Mouse (Mus musculus) T-cell, adult 66 days (primary cell): ENCODE measurements around the gene Mss51. TPM values are rescaled to one million over a fixed set of nuclear protein-coding genes. Genes with fewer than 3 reads are reported as not detected.

Experiments
- total RNA-seq, 2 experiments: library from RNA; stranded (reverse); gene quantifications; 3 replicates in 1 of 2; 4 replicates in 1 of 2; pipeline ENCODE4 v1.2.4; 2023

Gene Mss51
- 10 to 100 TPM; 11.8 to 16.4 TPM for total RNA-seq

DNA sequence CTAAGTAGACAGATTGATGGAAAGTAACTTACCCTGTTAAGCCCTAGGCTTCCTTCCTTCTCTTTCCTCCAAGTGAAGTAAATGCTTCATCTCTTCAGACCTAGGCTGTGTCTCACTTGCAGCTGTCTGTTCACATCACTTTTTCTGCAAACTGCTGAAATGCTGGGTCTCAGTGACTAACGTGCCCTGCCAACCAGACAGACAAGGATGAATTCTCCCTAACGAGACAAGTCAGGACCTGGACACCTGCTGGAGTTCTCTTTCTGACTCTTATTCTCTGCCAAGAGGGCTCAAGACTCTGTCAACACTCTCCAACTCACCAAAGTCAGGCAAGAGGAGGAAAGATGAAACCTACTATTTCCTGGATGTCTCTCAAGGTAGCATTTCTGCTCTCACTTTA, at the start of gene Mss51:
Gene Mss51, minus strand, starts transcription at position 299 of the 400 bp plus-strand sequence.

DNA sequence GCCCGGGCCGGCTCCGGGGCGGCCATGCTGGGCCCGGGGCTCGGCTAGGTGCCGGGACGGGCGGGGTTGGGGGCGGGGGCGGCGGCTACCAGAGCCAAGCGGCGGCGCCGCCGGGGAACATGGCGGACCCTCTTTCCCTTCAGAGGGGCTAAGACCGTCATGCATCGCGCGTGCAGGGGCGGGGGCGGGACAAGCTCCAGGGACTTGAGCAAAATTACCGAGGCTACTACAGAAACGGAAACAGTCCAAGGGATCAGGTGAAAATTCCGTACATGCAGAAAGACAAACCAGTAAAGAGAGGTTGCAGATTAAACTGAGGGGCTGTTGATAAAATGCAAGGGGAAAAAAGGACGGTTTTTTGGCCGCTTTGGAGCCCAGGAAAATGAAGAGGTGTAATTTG, 49.7 kb upstream of the Mss51 start, which contains the start of gene Ppp3cb:
Gene Ppp3cb, minus strand, starts transcription at position 159 of the 400 bp plus-strand sequence.

DNA sequence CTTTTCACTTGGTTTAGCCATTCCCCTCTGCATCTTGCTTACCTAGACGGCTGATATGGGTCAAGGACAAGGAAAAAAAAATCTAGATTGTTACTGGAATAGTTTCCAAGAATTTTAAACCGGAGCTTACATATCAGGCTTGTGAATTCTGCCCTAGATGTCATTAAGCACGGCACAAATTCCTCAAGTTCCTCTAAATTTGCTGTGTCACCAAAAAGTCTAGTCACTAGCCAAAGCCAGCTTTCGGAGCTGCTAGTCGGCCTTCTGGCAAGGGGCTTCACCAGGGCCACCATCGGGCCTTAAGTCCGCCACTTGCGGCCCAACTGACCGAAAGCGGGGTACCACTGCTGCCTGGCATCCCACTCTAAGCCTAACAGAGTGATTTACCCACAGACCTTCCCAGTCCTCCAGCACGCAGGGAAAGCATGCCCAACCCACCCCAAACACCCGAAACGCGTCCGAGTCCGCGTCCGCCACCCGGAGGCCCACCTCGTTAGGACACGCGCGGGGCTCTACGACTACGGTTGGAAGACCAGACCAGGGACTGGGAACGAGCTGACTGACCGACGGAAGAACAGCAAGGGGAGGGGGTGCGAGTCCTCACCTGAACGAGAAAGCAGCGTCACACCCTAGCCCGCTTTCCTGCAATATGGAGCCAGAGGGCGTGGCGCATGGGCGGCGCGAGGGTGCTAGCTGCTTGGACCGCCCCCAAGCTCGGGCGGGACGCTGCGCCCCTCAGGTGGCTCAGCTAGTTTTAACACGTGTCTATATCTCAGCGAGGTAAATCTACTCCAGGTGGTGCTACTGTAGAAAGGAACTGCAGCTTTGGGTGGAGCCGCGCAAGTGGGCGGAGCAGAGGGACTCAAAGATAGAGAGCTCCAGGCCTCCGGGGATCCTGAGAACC, 17.2 kb downstream of the Mss51 start, which contains the start of gene Anxa7:
Gene Anxa7, minus strand, starts transcription at position 843 of the 904 bp plus-strand sequence.

DNA sequence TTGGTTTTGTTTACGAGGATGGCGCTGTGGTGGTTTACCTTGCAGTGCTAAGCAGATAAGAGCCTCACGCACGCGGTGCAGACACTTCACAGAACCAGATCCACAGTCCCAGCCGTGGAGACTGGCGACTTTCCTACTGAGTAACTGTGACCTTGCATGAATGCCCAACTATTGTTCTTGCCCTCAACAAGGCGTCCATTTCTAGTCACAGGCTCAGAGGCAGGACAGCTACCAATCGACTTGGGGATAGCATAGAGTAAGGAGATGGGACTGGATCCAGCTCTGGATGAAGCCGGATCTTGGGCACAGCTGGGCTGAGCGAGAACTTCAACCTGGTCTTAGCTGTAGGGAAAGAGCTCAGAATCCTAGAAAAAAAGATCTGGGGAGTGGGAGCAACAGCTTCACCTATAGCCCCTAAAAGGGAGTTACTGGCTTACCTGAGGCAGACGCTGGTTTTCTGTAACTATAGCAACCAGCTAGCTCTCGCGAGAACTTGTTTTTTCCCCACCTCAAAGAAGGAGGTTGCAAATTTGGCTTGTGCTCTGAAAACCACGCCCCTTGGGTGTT, 44.9 kb downstream of the Mss51 start, which contains the start of gene Cfap70:
Gene Cfap70, minus strand, starts transcription at position 462 of the 567 bp plus-strand sequence.

Other genes with a start within 250 kb of the Mss51 start
- not detected for gene Kcnk16, start 227.7 kb downstream of the Mss51 start, total RNA-seq
- gene Nudt13, start 202.2 kb downstream of the Mss51 start, total RNA-seq: 10 to 100 TPM; 14.3 to 18.2 TPM
- 10 to 100 TPM; 38.4 to 43.9 TPM for gene Ecd, start 148.8 kb downstream of the Mss51 start, total RNA-seq
- 10 to 100 TPM; 50.6 to 53.7 TPM for gene Fam149b, start 148.7 kb downstream of the Mss51 start, total RNA-seq
- gene Dnajc9, start 108.0 kb downstream of the Mss51 start, total RNA-seq: 10 to 100 TPM; 80.0 to 85.8 TPM
- 10 to 100 TPM; 32.3 to 37.5 TPM for gene Mrps16, start 103.3 kb downstream of the Mss51 start, total RNA-seq
- gene Cfap70, start 44.7 kb downstream of the Mss51 start, total RNA-seq: not detected
- 10 to 100 TPM; 47.4 to 53.4 TPM for gene Anxa7, start 16.8 kb downstream of the Mss51 start, total RNA-seq
- 100 to 1,000 TPM; 110 to 111 TPM for gene Ppp3cb, start 49.7 kb upstream of the Mss51 start, total RNA-seq
- gene Usp54, start 144.2 kb upstream of the Mss51 start, total RNA-seq: 1 to 10 TPM; 3.9 to 4.3 TPM
- not detected for gene Myoz1, start 159.6 kb upstream of the Mss51 start, total RNA-seq
- gene Synpo2l, start 171.5 kb upstream of the Mss51 start, total RNA-seq: under 1 TPM in 1 of 2 experiments, not detected in 1; 0.15 TPM
- 100 to 1,000 TPM; 240 to 261 TPM for gene Sec24c, start 177.4 kb upstream of the Mss51 start, total RNA-seq
- gene Fut11, start 198.1 kb upstream of the Mss51 start, total RNA-seq: 1 to 10 TPM; 7.3 to 8.8 TPM
- 10 to 100 TPM; 38.1 to 44.3 TPM for gene Chchd1, start 206.1 kb upstream of the Mss51 start, total RNA-seq
- gene Zswim8, start 210.7 kb upstream of the Mss51 start, total RNA-seq: 100 to 1,000 TPM; 124 to 133 TPM
- gene Ndst2, start 237.7 kb upstream of the Mss51 start, total RNA-seq: 10 to 100 TPM; 45.4 to 51.1 TPM